8 mouse cellular contexts compared by ENCODE assay signal in genomic region chr9:50885600-50885987, GRCm38 (mm10). TPM values are rescaled to one million over a fixed set of nuclear protein-coding genes. Genes with fewer than 3 reads are reported as not detected.
DNase-seq lines count a peak whose midpoint lies in the region; TF ChIP-seq lines count a peak whose summit lies in the region.

No protein-coding gene starts in this region.

- no peak overlapping the region; the same call in 1 of the 2 replicates for H3K4me3 ChIP-seq in layer of hippocampus, adult 2 months

- intact Hi-C loops in gastrocnemius, postnatal 14 days (cut with DNase I; ENCODE audit: low total_unique reads), result no loop called here

- peak; percentile 61 for DNase-seq in cerebellum, adult 11-12 months
- no peak for DNase-seq in cerebellum, adult 8-10 months
- no peak for DNase-seq in layer of hippocampus, adult 2 months (ENCODE audit: low spot score in 2 of 2)
- no peak for DNase-seq in layer of hippocampus, postnatal 25 days (ENCODE audit: extremely low spot score in 1 of 2, low spot score in 1 of 2)
- DNase-seq in gastrocnemius, postnatal 14 days, result peak; percentile 32
- peak; percentile 56 for DNase-seq in lung, postnatal 10 days
- DNase-seq in natural killer cell, adult 2 months (ENCODE audit: low spot score in 2 of 2), result no peak
- DNase-seq in urinary bladder, postnatal 10 days (ENCODE audit: low spot score), result no peak

- no peak for TF ChIP-seq CTCF in layer of hippocampus, adult 2 months (conservative IDR thresholded peaks at IDR 0.05)

- H3K27ac ChIP-seq in layer of hippocampus, adult 2 months, result peak overlapping the region; percentile 87

RNA-seq across cellular contexts. Expression of gene Ppp2r1b, which starts 40.5 kb away (rescaled TPM):
- 10 to 100 TPM; 14.9 to 18.1 TPM for total RNA-seq in layer of hippocampus, adult 2 months (2021)
- 10 to 100 TPM; 17.2 to 17.4 TPM for total RNA-seq in layer of hippocampus, postnatal 25 days (2021)
- total RNA-seq in gastrocnemius, postnatal 14 days (2021), result 1 to 10 TPM; 5.5 to 5.8 TPM

Comparison
In these comparisons a context has a peak if more than half of its experiments do, and no peak if none do; other contexts are left out.
1. DNase-seq: peak in cerebellum, adult 11-12 months (single experiment), gastrocnemius, postnatal 14 days (single experiment) and lung, postnatal 10 days (single experiment); none in cerebellum, adult 8-10 months (single experiment), layer of hippocampus, adult 2 months (0 of 2), layer of hippocampus, postnatal 25 days (0 of 2), natural killer cell, adult 2 months (0 of 2) and urinary bladder, postnatal 10 days (single experiment).